Mouse (Mus musculus) cerebellum, adult 18-20 months (tissue): ENCODE measurements around the gene Pitpna.
"Not testable (repeated sequence)": the region's sequence is repeated elsewhere in the genome, so short reads cannot be mapped to it uniquely, and the experiment has no call there.

ENCODE experiments used
- DNase-seq, 2 experiments: peaks; one replicate each; pipeline ENCODE4 v3.0.0; 2021

Pitpna gene

DNA sequence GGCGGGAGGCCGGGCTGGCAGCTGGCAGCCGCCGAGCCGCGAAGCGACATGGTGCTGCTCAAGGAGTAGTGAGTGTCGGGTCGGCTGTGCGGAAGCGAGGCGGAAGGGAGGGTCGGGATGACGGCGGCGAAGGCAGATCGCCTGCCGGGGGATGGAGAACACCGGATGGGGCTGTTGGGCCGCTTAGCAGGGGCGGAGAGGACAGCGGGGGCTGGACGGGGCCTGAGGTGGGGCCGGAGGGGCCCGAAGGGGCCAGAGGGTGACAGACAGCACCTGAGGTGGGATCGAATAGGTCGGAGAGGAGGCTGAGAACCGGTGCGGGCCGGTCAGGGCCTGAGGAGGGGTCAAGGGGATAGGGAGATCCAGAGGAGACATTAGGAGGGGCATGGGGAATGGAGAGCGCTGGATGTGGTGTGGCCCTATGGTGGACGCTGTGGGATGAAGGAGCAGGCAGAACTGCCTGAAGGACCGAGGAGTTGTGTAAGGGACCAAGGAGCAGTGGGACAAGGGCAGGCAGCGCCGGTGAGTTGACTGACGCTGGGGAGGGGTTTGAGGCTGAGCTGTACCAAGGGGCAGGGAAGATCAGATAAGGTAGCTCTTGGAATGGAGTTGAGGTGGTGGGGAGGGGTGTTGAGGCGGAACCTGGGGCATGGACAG lies 516 bp downstream of the Pitpna start:
- peak in 1 of 2 experiments; percentile 43 for DNase-seq

- no peak for DNase-seq
Measured at GRCm38 (mm10) chr11:75592612-75593011, 4.7 kb downstream of the Pitpna start.

DNA sequence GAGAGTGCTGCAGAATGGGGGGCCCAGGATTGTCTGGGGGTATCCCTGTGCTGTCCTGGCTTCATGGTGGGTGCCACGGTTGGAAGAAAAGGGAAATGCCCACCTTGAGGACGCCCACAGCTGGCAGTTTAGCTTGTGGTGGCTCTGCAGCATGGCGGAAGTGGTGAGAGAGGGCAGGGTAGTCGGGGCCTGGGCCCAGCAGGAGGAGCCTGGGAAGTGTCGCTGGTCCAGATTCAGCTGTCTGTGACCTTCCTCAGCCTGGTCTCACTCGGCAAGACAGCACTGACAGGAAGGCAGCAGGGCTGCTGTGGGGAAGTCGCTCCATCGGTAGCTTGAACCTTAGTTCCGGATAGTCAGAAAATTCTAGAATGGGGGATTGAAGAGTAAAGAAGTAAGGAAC lies 6.5 kb downstream of the Pitpna start:
- no peak for DNase-seq

- no peak for DNase-seq
Measured at GRCm38 (mm10) chr11:75595404-75595803, 7.5 kb downstream of the Pitpna start.

DNA sequence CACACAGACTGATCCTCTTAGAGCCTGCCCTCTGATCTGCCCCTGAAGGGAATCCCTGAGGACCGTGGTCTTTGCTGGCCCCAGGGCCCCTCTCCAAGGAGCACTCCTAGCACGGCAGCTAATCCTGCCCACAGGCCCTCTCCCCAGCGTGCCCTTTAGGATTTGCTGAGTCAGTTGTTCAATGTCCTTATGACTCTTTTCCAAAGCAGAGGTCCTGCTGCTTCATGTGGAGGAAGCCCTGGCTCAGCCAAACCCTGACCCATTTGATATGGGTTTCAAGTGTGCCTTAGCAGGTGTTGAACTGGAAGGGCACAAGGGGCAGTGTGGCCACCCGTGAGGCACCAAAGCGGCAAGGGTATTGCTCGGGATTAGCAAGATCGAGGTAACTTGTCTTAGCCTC lies 7.9 kb downstream of the Pitpna start:
- DNase-seq: no peak

GRCm38 (mm10) chr11:75596726-75597255 lies 8.9 kb downstream of the Pitpna start:
- peak in 1 of 2 experiments; percentile 59 for DNase-seq

GRCm38 (mm10) chr11:75598004-75598403 lies 10.1 kb downstream of the Pitpna start:
- DNase-seq: no peak

DNA sequence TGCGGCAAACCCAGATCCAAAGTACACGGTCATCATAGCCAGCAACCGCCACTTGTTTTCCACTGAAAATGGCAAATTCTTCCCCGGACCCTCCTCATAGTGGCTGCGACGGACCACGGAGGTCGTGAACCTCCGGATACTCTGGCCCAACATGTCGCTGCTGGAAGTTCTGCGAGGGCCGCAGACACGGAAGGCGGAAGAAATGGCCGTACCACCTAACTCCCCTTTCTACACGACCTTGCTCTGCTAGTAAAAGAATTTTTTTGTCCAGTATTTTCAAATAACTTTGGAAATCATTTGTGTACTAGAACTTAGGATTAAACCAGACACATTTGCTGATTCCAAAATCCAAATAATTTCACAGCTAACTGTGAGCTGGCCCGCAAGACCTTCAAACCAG lies 11.9 kb downstream of the Pitpna start:
- not testable (repeated sequence) for DNase-seq

DNA sequence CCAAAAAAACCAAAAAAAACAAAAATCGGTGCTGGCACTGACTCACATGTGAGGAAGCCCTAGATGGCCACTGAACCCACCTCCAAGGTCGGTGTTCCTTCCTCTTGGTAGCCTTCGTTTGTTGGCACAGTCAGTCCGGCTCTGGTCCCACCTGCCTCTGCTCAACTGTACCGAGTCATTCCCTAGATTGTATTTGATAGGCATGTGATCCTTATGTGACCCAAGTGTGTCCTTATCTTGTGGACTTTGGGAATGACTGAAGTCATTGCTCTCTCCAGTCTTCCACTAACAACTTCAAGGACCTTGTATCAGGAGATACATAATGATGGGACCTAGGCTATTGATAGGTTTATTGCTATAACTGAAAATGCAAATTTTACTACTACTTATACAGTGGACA lies 16.9 kb downstream of the Pitpna start:
- no peak for DNase-seq

GRCm38 (mm10) chr11:75605318-75605717 lies 17.4 kb downstream of the Pitpna start:
- no peak for DNase-seq

GRCm38 (mm10) chr11:75608776-75609175 lies 20.9 kb downstream of the Pitpna start:
- no peak for DNase-seq

GRCm38 (mm10) chr11:75610021-75610420 lies 22.1 kb downstream of the Pitpna start:
- DNase-seq: no peak

GRCm38 (mm10) chr11:75614769-75615168 lies 26.9 kb downstream of the Pitpna start:
- DNase-seq: no peak

DNA sequence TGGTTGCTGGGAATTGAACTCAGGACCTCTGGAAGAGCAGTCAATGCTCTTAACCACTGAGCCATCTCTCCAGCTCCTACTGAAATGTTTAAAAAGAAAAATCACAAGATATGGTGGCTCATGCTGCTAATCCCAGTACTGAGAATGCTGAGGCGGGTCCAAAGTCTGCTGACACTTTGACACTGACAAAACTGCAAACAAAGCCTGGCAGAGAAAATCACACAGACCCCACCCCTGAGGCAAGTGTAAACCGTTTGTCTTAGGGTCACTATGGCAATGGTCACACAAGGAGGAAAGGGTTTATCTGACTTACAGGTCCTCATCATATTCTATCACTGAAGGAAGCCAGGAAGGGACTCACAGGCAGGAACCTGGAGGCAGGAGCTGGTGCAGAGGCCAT lies 27.7 kb downstream of the Pitpna start:
- DNase-seq: no peak

DNA sequence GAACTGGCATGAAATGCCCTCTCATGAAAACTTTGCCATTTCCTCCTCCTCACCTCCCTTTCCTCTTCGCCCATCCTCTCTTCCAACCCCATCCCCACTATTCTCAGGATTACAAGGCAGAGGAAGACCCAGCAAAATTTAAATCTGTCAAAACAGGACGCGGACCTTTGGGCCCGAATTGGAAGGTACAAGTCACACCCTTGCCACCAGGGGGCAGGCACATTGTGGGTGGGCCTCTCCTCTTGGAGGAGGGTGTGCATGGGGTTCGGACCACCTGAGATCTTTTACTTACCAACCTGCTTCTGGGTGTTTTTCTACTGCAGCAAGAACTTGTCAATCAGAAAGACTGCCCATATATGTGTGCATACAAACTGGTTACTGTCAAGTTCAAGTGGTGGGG lies 31.2 kb downstream of the Pitpna start:
- DNase-seq: no peak

- DNase-seq: peak; percentile 75 to 85
Measured at GRCm38 (mm10) chr11:75620136-75620780, 32.4 kb downstream of the Pitpna start.

GRCm38 (mm10) chr11:75621426-75621825 lies 33.5 kb downstream of the Pitpna start:
- no peak for DNase-seq

DNA sequence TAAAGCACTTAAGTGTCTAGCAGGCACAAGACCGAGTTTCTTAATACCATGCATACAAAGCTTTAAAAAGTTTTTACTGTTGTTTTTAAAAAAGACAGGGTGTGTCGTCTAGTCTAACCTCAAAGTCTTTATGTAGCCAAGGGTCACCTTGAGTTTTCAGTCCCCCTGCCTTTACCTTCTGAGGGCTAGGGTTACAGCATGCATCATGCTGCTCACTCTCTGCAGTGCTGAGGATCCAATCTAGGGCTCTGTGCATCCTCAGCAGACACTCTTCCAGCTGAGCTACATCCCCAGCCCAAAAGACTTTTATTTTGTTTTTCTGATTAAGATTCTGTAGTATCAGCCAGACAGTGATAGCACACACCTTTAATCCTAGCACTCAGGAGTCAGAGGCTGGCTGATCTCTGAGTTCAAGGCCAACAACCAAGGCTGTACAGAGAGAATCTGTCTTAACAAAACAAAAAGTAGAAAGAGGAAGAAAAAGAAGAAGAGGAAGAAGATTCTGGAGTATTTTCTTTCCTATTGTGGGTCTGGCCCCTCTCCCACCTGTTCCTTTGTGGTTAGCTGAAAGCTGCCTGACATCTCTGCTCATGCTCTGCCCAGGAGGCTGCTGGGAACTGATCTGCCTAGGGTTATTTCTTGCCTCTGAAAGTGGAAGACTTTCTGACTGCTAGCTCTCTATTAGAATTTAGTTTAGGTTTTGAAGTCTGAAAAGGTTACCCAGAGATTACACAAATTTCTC lies 34.9 kb downstream of the Pitpna start:
- DNase-seq: no peak

DNA sequence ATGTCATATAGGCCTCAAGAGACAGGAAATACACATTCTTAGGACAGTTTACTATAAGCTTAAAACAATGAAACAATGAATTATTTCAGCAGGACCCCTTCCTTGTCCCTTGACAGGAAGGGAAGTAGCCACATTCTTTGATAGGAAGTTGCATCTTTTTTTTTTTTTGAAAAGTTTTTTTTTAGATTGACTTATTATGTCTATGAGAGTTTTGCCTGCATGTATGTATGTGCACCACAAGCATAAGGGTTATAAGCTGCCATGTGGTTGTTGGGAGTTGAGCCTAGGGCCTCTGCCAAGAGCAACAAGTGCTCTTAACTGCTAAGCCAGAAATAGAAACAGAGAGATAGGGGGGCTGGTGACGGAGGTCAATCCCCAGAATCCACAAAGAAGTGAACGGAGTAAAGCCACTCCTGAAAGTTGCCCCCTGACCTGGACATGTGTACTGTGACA lies 36.2 kb downstream of the Pitpna start:
- DNase-seq: no peak

GRCm38 (mm10) chr11:75625820-75626219 lies 37.9 kb downstream of the Pitpna start:
- no peak for DNase-seq

DNA sequence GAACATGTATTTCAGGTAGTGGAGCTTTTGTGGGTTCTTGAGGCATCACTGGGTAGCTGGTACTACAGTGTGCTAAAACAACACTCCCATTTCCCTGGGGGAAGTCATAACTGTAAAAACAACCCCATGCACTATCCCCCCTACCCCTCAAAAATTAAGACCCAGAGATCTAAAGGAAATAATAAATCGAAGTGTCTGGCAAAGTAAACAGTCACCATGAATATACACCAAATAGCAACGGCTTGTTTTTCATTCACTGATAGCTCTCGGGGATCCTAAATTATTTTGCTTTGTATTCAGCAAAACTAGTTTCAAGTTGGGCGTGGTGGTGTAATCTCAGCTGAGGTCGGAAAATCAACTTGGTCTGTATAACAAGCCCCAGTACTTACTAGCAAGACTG lies 42.2 kb downstream of the Pitpna start:
- DNase-seq: no peak

- peak; percentile 96 to 98 for DNase-seq
Measured at GRCm38 (mm10) chr11:75630645-75631229, 42.8 kb downstream of the Pitpna start, which contains the start of gene Inpp5k. Gene Inpp5k, plus strand, starts transcription at chr11:75630988.

- DNase-seq: peak; percentile 55 to 67
Measured at GRCm38 (mm10) chr11:75631561-75632225, 43.8 kb downstream of the Pitpna start.
